Mouse (Mus musculus) limb, embryonic 15.5 days (tissue): ENCODE results near the gene Cmip. TPM values are rescaled to one million over a fixed set of nuclear protein-coding genes. Genes with fewer than 3 reads are reported as not detected.
A peak's percentile ranks its signal among the peaks of the same experiment; 100 is the strongest.

Experiments used
- ATAC-seq: fragments of 200-750 bp; cut with Nextera tagmentation; 2 replicates; pipeline ENCODE4 v1.8.0; 2017; ENCODE audit warnings: low read depth, moderate TSS enrichment; ENCODE audit not compliant: insufficient number of reproducible peaks, low FRiP score, low TSS enrichment
- H3K27ac ChIP-seq: fragments of 300-500 bp; sonication (generic); 2 replicates; pipeline ENCODE4 v1.5.1; 2015; ENCODE audit warnings: moderate library complexity, mild to moderate bottlenecking, inconsistent platforms
- H3K27me3 ChIP-seq: fragments of 300-500 bp; sonication (generic); 2 replicates; pipeline ENCODE4 v1.6.1; 2015; ENCODE audit warnings: inconsistent platforms
- H3K36me3 ChIP-seq: fragments of 300-500 bp; sonication (generic); 2 replicates; pipeline ENCODE4 v1.6.1; 2015; ENCODE audit warnings: inconsistent platforms
- H3K4me1 ChIP-seq: fragments of 300-500 bp; sonication (generic); 2 replicates; pipeline ENCODE4 v1.6.1; 2015; ENCODE audit warnings: inconsistent platforms
- H3K4me2 ChIP-seq: fragments of 300-500 bp; sonication (generic); 2 replicates; pipeline ENCODE4 v1.6.1; 2015; ENCODE audit warnings: mild to moderate bottlenecking, inconsistent platforms
- H3K4me3 ChIP-seq: fragments of 300-500 bp; sonication (generic); 2 replicates; pipeline ENCODE4 v1.5.1; 2015; ENCODE audit warnings: mild to moderate bottlenecking, inconsistent platforms
- H3K9ac ChIP-seq: fragments of 300-500 bp; sonication (generic); 2 replicates; pipeline ENCODE4 v1.6.1; 2015; ENCODE audit warnings: inconsistent platforms
- H3K9me3 ChIP-seq: fragments of 300-500 bp; sonication (generic); 2 replicates; pipeline ENCODE4 v1.6.1; 2016; ENCODE audit warnings: inconsistent platforms
- WGBS: fragments of 180-500 bp; shearing (Covaris S2); methylation state at CpG from one replicate; pipeline ENCODE4 v1.1.7; 2015; 5-methylcytosine and 5-hydroxymethylcytosine counted together
- polyA plus RNA-seq: library from polyadenylated mRNA; unstranded; fragments of >200 nt; fragmentation: Nextera tagmentation; extraction: Ambion mirVana; gene quantifications from 2 replicates; pipeline ENCODE4 v1.2.1, GENCODE M21; 2015

The Cmip gene
- polyA plus RNA-seq, 1 experiment from 2014 or later = 18.8 TPM

DNA sequence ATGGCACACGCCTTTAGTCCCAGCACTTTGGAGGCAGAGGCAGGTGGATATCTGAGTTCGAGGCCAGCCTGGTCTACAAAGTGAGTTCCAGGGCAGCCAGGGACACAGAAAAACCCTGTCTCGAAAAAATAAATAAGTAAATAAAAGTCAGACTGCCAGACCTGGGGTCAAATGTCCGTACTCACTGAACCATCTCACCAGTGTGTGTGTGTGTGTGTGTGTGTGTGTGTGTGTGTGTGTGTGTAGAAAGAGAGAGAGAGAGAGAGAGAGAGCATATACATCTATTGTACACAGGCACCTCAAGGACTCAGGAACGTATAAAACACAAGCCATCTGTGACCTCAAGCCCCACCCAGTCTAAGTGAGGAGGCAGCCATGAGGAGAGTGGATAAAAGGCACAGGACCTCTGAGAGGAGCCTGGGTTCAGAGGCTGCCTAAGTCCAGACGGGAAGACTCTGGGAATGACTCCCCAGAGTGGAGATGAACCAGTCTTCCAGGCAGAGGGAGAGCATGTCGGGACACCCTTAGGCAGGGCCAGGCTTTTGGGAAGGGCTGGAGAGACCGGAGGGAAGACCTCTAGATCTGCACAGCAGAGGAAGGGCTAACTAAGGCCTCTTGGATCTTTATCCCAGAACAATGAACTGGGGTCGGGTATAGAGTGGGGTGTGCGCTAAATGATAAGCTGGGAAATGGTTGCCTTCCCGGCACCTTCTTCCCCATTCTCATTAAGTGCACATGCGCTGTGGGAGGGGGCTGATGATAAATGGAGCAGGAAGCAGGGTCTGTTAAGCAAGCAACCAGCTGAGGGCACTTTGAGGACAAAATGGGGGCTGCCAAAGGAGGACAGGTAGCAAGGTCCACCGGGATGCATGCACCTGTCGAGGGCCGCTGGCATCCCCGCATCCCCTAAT lies 212.8 kb downstream of the Cmip start:
- no peaks in the 10 kb centered on the region for H3K27me3 ChIP-seq
- H3K9me3 ChIP-seq = no peaks in the 10 kb centered on the region
- 0 out of 2 replicates have a peak overlapping the region, but pooled peaks have one; percentile 11 for H3K27ac ChIP-seq
- WGBS = 32% methylated on average over 16 of the region's 16 CpGs
- H3K36me3 ChIP-seq = no peaks in the 10 kb centered on the region
- H3K4me2 ChIP-seq = peak overlapping the region; percentile 50
- no peak overlapping the region for H3K9ac ChIP-seq
- no peak for ATAC-seq
- H3K4me1 ChIP-seq = peaks cover 19% of the 10 kb centered on the region
- H3K4me3 ChIP-seq = peak overlapping the region; percentile 26

DNA sequence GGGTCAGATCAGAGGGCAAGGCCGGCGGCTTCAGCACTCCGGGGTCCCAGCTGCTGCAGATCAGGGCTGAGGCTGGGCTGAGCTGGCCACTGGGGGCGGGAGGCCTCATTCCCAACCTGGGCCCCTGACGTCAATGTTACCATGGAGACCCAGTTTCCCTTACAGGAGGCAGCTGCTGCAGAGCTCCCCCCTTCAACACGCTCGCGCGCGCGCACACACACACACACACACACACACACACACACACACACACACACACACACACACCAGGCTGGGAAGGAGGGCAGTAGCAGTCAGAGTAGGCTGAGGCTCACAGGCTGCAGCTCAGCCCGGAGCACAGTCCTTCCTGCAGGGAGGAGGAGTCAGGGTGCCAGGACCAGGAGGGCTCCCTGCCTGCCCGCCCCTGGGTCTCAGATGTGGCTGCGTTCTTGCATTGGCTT lies 213.5 kb downstream of the Cmip start:
- Histone ChIP-seq H3K9me3 (no peaks in the 10 kb centered on the region), H3K4me1 (peaks cover 15% of the 10 kb centered on the region)

DNA sequence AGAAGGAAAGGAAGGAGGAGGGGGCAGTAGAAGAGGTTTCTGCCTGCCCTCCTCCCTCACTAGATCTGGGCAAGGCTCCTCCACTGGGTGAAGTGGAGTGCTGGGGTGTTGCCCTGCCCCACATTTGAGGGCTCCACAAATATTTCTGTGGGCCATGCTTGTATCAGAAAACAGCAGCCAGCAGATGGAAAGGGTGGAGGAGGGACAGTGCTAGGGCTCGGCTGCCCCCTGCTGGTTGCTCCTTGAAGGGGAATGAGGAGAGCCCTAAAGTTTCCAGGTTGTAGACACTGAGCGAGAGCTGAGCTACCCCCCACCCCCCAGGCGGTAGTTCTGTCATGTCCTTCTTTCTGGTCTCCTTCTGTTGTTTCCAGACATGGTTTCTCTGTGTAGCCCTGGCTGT lies 214.3 kb downstream of the Cmip start:
- H3K4me1 ChIP-seq = peaks cover 15% of the 10 kb centered on the region
- no peak overlapping the region for H3K27ac ChIP-seq
- H3K9me3 ChIP-seq = no peaks in the 10 kb centered on the region
- ATAC-seq = no peak
- H3K27me3 ChIP-seq = no peaks in the 10 kb centered on the region
- no peak overlapping the region for H3K4me2 ChIP-seq
- no peak overlapping the region for H3K4me3 ChIP-seq
- 15% methylated on average over 3 of the region's 3 CpGs for WGBS
- H3K36me3 ChIP-seq = no peaks in the 10 kb centered on the region
- H3K9ac ChIP-seq = no peak overlapping the region

More for the DNA sequence above, 213.5 kb downstream of the Cmip start:
- Histone ChIP-seq H3K36me3 (no peaks in the 10 kb centered on the region), H3K9ac (0 out of 2 replicates have a peak overlapping the region, but pooled peaks have one; percentile 7), H3K4me2 (peak overlapping the region; percentile 50), H3K4me3 (peak overlapping the region; percentile 26), H3K27ac (0 out of 2 replicates have a peak overlapping the region, but pooled peaks have one; percentile 43), H3K27me3 (no peaks in the 10 kb centered on the region)
- WGBS = 0% methylated on average over 12 of the region's 14 CpGs
- ATAC-seq = peak; percentile 76

DNA sequence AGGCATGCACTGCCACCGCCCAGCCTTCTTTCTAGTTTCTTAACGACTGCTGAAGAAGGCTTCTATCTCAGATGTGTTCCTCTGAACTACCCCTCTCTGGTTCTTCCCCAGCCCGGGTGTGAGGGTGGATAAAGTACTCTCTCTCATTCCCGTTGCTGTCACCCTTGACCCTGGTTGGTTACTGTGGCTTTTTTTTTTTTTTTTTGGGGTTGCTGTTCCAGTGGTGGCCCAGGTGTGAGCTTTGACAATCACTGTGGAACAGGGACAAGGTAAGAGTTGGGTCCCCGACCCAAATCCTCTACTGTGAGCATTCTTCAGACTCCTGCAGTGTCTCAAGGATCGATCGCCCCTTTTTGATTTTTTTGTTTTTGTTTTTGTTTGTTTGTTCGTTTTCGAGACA lies 214.8 kb downstream of the Cmip start:
- H3K27ac ChIP-seq = no peak overlapping the region
- 70% methylated on average over 9 of the region's 9 CpGs for WGBS

DNA sequence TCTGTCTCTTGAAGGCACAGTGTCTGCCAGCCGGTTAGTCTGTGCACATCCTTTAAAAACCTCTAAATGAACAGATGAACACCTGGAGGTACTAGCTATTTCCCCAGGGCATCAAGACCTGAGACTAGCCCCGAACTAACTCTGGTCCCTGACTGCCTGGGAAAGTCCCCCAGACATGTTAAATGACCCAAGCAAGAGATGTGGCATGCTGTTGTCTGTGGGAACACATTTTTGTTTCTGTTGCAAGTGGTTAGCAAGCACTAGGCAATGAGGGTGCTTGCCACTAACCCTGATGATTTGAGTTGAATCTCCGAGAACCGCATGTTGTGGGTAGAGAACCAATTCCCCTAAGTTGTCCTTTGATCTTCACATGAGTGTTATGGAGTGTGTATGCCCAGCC lies 215.5 kb downstream of the Cmip start:
- H3K4me2 ChIP-seq = no peak overlapping the region
- peaks cover 15% of the 10 kb centered on the region for H3K4me1 ChIP-seq
- H3K9me3 ChIP-seq = no peaks in the 10 kb centered on the region
- no peak overlapping the region for H3K4me3 ChIP-seq
- no peak for ATAC-seq
- H3K9ac ChIP-seq = no peak overlapping the region
- H3K27me3 ChIP-seq = no peaks in the 10 kb centered on the region
- no peak overlapping the region for H3K27ac ChIP-seq
- H3K36me3 ChIP-seq = no peaks in the 10 kb centered on the region
- whole genome bisulfite sequencing = 80% methylated on average over 4 of the region's 4 CpGs

More for the DNA sequence above, 214.8 kb downstream of the Cmip start:
- no peaks in the 10 kb centered on the region for H3K36me3 ChIP-seq
- H3K4me1 ChIP-seq = peaks cover 15% of the 10 kb centered on the region
- H3K4me3 ChIP-seq = no peak overlapping the region
- H3K27me3 ChIP-seq = no peaks in the 10 kb centered on the region
- ATAC-seq = no peak
- H3K9me3 ChIP-seq = no peaks in the 10 kb centered on the region
- H3K9ac ChIP-seq = no peak overlapping the region
- H3K4me2 ChIP-seq = no peak overlapping the region

DNA sequence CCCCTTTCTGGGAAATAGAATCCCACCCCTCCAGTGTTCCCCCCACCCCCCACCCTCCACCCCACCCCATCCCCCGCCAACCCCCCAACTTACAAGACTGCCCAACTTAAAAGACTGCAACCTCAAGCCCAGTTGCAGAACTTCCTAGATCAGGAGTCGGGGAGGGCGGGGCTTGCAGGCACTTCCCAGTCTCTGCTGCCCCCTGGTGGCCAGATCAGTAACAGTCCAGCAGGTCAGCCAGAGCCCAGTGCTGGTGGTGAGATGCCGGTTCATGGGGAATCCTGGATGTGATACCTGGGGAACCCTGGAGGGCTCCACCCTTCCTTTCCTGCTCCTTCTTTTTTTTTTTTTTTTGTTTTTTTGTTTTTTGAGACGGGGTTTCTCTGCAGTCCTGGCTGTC lies 218.1 kb downstream of the Cmip start:
- Histone ChIP-seq H3K27me3 (no peaks in the 10 kb centered on the region), H3K4me2 (no peak overlapping the region), H3K9ac (no peak overlapping the region), H3K36me3 (no peaks in the 10 kb centered on the region), H3K4me3 (no peak overlapping the region), H3K27ac (no peak overlapping the region), H3K4me1 (peaks cover 12% of the 10 kb centered on the region), H3K9me3 (no peaks in the 10 kb centered on the region)
- WGBS = 0% methylated on average over 5 of the region's 5 CpGs
- ATAC-seq = peak; percentile 52; the same call in 1 of the 2 replicates

DNA sequence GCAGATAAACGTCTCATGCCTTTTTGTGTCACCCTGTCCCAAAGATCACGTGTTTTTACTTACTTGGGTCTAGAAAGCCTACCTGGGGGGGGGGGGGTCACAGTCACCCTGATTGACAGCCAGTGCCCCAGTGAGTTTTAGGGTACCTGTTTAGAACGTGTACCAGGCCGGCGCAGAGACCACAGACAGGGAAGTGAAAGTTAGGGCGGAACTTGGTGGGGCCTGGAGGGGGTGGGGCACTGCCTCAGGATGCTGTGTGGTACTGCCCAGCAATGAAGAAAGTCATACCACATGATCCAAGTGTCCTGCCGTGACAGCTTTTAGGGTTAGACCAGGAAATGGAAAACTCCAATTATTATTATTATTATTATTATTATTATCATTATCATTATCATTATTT lies 219.0 kb downstream of the Cmip start:
- Histone ChIP-seq H3K36me3 (no peaks in the 10 kb centered on the region), H3K4me2 (no peak overlapping the region), H3K27me3 (no peaks in the 10 kb centered on the region), H3K9ac (no peak overlapping the region), H3K4me3 (no peak overlapping the region), H3K9me3 (no peaks in the 10 kb centered on the region), H3K27ac (no peak overlapping the region), H3K4me1 (peaks cover 3% of the 10 kb centered on the region; the same call in 1 of the 2 replicates)
- 70% methylated on average over 7 of the region's 7 CpGs for WGBS
- ATAC-seq = no peak

DNA sequence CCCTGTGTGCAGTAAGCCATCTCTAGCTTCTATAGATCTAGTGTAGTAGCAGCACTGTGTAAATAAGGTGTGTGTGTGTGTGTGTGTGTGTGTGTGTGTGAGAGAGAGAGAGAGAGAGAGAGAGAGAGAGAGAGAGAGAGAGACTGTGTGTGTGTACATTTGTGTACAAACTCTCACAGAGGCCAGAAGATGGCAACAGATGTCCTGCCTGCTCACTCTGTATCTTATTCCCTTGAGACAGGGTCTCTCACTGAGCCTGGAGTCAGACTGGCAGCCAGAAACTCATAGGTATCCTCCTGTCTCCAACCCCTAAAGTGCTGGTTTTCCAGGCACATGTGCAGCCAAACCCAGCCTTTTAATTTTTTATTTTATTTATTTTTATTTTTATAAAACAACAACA lies 221.2 kb downstream of the Cmip start:
- no peak overlapping the region for H3K27ac ChIP-seq
- no peak for ATAC-seq
- no peaks in the 10 kb centered on the region for H3K36me3 ChIP-seq

DNA sequence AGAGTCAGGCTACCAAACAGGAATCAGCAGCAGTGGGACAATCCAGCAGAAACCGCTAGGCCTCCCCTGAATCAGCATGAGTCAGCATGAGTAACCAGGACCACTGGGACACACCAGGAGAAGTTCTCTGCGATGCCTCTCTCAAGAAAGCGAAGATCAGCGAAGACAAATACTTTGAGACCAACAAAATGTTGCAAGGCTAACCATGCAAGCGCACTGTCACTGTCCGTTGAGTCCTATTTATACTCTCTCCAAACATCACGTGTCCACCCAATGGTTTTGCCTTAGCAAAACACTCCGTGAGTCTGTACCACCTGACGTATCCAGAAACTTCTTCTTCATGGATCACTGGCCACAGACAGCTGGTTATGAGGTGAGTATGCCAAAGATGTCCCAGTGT lies 223.1 kb downstream of the Cmip start:
- Histone ChIP-seq H3K4me2 (no peak overlapping the region), H3K9ac (no peak overlapping the region), H3K36me3 (no peaks in the 10 kb centered on the region), H3K4me3 (no peak overlapping the region), H3K9me3 (no peaks in the 10 kb centered on the region), H3K27ac (no peak overlapping the region), H3K4me1 (no peaks in the 10 kb centered on the region), H3K27me3 (no peaks in the 10 kb centered on the region)
- 93% methylated on average over 9 of the region's 9 CpGs for WGBS
- ATAC-seq = no peak

More for the DNA sequence above, 221.2 kb downstream of the Cmip start:
- H3K9me3 ChIP-seq = no peaks in the 10 kb centered on the region
- H3K27me3 ChIP-seq = no peaks in the 10 kb centered on the region
- no peak overlapping the region for H3K4me3 ChIP-seq
- H3K9ac ChIP-seq = no peak overlapping the region
- no peak overlapping the region for H3K4me2 ChIP-seq
- no peaks in the 10 kb centered on the region for H3K4me1 ChIP-seq

DNA sequence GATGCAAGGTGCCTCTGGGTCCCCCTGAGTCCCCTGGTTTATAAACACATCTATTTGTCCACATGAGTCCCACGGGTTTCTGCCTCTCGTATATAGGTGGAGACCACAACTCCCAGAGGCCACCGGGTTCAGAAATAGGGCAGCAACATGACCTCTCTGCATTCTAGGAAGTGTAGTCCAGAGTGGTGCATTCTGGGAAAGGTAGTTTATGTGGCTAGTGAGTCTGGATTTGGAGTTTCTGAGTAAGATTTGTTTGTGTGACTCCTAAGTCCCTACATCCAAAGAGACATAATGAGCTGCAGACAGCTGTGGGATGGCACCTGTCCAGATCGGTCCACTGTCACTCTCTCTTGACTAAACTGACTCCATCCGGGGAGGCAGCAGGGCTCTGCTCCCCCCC lies 223.7 kb downstream of the Cmip start:
- Histone ChIP-seq H3K4me1 (no peaks in the 10 kb centered on the region), H3K9ac (no peak overlapping the region), H3K4me2 (no peak overlapping the region), H3K36me3 (no peaks in the 10 kb centered on the region), H3K4me3 (no peak overlapping the region), H3K27me3 (no peaks in the 10 kb centered on the region), H3K27ac (no peak overlapping the region), H3K9me3 (no peaks in the 10 kb centered on the region)
- ATAC-seq = no peak
- WGBS = 61% methylated on average over 5 of the region's 5 CpGs

DNA sequence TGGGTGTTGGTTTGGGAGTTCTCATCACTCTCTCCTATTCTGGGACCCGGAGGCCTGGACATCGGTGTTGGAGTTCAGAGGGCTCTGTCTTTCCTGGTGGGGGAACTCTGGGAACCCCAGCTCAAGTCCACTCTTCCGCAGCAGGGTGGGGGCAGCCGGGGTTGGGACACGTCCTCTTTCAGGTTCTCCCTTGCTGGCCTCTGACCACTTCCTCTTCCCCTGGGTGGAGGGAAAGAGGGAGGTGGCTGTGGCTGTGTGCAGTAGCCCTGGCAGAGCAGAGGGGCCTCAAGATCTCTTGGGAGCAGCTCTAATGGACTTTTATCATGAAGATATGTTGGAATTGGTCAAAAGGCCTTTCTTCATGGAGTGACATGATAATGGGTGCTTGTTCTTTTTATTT lies 225.0 kb downstream of the Cmip start:
- Histone ChIP-seq H3K27me3 (no peaks in the 10 kb centered on the region), H3K4me2 (no peak overlapping the region), H3K27ac (no peak overlapping the region), H3K36me3 (no peaks in the 10 kb centered on the region), H3K9ac (no peak overlapping the region), H3K9me3 (no peaks in the 10 kb centered on the region), H3K4me1 (no peaks in the 10 kb centered on the region), H3K4me3 (no peak overlapping the region)
- ATAC-seq = no peak
- WGBS = 79% methylated on average over 5 of the region's 5 CpGs

DNA sequence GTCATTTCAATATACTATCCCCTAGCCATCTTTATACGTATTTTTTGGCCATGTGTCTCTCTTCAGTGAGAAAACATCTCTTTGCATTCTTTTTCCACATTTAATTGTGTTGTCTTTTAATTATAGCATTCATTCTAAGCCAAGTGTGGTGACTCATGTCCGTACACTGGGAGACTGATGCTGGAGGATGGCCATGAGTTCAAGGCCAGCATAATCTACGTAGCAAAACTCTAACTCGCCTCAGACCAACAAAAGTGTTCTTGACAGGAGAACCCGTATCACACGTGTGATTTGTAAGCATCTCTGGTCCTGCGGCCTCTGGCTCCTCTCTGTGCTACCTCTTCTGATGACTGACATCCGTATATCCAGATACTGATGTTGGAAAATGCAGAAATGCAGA lies 227.9 kb downstream of the Cmip start:
- 80% methylated on average over 8 of the region's 8 CpGs for WGBS

More for the DNA sequence above, 227.9 kb downstream of the Cmip start:
- Histone ChIP-seq H3K36me3 (no peaks in the 10 kb centered on the region), H3K4me2 (no peak overlapping the region), H3K27me3 (no peaks in the 10 kb centered on the region), H3K4me1 (peaks cover 2% of the 10 kb centered on the region; the same call in 1 of the 2 replicates), H3K27ac (no peak overlapping the region), H3K9ac (no peak overlapping the region), H3K4me3 (no peak overlapping the region), H3K9me3 (no peaks in the 10 kb centered on the region)
- no peak for ATAC-seq
